Mouse (Mus musculus): ENCODE measurements around the gene Fras1.
A peak's percentile ranks its signal among the peaks of the same experiment; 100 is the strongest.

Gene Fras1

GRCm38 (mm10) chr5:96681085-96681484, 307.3 kb downstream of the Fras1 start:
- DNase-seq (ENCODE audit: low read depth, low spot score), result no peak

GRCm38 (mm10) chr5:96682777-96683176, 309.0 kb downstream of the Fras1 start:
- DNase-seq (ENCODE audit: low read depth, low spot score), result no peak

- DNase-seq (ENCODE audit: low read depth, low spot score), result no peak
These were observed 315.1 kb downstream of the Fras1 start for GRCm38 (mm10) chr5:96688885-96689284.

DNA sequence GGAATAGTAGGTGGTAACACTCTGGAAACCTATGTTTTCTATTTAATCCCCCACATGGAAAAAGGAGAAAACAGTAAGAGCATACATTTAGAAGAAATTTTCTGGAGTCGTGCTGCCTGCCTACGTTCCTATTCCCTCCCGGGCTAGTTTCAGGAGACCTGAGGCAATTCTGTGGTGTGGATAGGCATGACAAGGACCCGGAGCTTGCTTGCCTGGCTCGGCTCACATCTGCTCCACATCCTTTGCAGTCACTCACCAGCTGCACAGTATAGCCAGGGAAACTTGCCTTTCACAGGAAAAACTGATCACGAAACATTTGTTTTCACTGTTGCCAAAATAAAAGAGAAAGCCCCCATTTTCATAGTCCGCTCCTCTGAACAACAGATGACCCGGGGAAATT, 325.2 kb downstream of the Fras1 start:
- DNase-seq (ENCODE audit: low read depth, low spot score), result no peak

- no peak for DNase-seq (ENCODE audit: low read depth, low spot score)
These were observed 329.2 kb downstream of the Fras1 start for GRCm38 (mm10) chr5:96702706-96703625.

GRCm38 (mm10) chr5:96708515-96708914, 334.8 kb downstream of the Fras1 start:
- DNase-seq (ENCODE audit: low read depth, low spot score), result no peak

- DNase-seq (ENCODE audit: low read depth, low spot score), result no peak
These were observed 338.4 kb downstream of the Fras1 start for GRCm38 (mm10) chr5:96712089-96712684.

DNA sequence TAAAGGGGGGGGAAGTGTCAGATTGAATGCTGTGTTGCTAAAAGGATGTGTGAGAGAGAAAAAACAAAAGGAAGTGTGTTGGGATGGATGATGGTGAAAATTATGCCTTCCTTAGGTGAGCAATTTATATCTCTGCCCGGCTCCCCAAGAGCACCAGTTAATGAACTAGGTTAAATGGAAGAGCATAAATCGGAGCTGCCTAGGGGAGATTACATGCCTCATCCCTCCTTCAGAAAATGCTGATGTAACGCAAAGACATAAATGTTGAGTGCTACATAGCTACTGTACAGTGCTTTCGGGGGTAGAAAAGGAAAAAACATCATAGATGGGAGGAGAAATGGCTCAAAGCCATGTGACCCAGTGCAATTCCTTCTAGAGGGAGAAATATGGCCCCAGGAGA, 339.0 kb downstream of the Fras1 start:
- DNase-seq (ENCODE audit: low read depth, low spot score), result no peak

- DNase-seq (ENCODE audit: low read depth, low spot score), result no peak
These were observed 342.7 kb downstream of the Fras1 start for GRCm38 (mm10) chr5:96716273-96717034.

- no peak for DNase-seq (ENCODE audit: low read depth, low spot score)
These were observed 343.9 kb downstream of the Fras1 start for GRCm38 (mm10) chr5:96717690-96718089.

DNA sequence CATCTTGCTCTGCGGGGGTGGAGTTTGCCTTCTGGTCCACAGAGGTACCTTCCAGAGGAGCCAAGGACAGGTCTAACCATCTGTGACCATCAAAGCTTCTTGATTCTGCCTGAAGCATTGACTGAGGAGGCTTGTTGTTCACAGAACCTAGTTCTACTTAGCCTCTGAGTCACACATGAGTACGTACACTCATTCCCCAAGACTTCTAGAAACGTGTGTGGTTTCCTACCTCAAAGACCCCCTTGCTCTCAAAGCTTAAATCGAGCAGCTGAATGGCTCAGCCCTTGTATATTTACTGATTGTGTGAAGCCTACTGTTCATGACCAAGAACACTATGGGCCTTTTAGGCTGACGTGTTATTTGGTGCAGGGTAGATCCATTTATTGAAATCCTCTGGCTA, 344.8 kb downstream of the Fras1 start:
- DNase-seq (ENCODE audit: low read depth, low spot score), result no peak

GRCm38 (mm10) chr5:96719221-96719620, 345.5 kb downstream of the Fras1 start:
- no peak for DNase-seq (ENCODE audit: low read depth, low spot score)

GRCm38 (mm10) chr5:96722690-96723089, 348.9 kb downstream of the Fras1 start:
- no peak for DNase-seq (ENCODE audit: low read depth, low spot score)

GRCm38 (mm10) chr5:96739138-96739878, 365.6 kb downstream of the Fras1 start:
- DNase-seq (ENCODE audit: low read depth, low spot score), result no peak

DNA sequence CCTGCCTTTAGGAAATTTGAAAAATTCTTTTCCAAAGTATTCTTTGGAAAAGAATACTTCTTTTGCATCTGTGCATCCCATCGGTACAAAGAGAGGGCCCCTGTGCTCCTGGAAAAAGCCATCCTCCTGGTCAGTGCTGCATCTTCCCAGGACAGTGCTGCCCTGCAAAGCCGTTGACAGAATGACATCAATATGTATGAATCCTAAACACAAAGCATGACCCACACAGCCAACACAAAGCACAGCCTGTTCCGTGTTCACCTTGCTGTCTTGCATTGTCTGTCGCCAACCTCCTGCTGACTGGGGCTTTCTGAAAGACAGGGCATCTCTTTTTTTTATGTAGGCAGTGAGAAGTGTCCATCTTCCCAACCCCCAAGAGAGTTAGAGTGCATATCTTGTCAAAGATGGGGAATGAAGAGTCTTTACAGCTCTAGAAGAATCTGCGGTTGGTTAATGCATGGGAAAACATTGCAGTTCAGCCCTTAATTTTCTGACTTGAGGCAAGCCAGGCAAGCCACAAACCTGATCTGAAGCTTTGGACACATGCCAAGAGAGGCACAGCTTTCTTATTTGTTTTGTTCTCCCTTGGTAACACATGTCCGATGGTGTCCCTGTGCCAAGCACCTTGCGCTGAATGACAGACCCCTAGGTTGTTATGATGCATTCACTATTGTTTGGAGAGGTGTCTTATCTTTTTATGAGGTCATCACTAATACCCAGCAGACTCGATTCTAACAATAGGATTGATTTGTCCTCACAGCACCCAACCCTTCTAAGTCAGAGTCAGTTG, 373.6 kb downstream of the Fras1 start:
- DNase-seq (ENCODE audit: low read depth, low spot score), result no peak

- DNase-seq (ENCODE audit: low read depth, low spot score), result no peak
These were observed 383.9 kb downstream of the Fras1 start for GRCm38 (mm10) chr5:96757615-96758014.

- DNase-seq (ENCODE audit: low read depth, low spot score), result no peak
These were observed 388.3 kb downstream of the Fras1 start for GRCm38 (mm10) chr5:96762021-96762420.

- DNase-seq (ENCODE audit: low read depth, low spot score), result peak; percentile 59
These were observed 395.2 kb downstream of the Fras1 start for GRCm38 (mm10) chr5:96768846-96769471.

GRCm38 (mm10) chr5:96783506-96784288, 409.9 kb downstream of the Fras1 start:
- no peak for DNase-seq (ENCODE audit: low read depth, low spot score)

DNA sequence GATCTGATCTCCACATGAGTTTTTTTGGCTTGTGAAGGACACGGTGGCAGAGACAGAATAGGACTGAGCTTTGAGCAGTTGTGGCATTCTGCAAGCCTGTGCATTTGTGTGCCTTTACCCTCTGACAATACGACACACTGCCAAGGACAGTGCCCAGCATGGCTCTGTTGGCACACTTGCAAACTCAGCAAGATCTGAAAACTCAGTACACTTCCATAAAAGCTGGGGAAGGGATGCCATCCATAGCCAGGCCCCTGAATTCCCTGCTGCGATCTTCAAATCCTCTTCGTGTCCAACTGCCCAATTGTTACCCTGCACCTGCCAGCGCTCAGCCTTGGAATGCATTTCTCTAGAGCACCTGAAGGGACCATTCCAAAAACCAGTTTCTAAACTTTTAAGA, 411.3 kb downstream of the Fras1 start:
- no peak for DNase-seq (ENCODE audit: low read depth, low spot score)
